Comparison of ENCODE assay signal across 8 mouse cellular contexts in the genomic region with DNA sequence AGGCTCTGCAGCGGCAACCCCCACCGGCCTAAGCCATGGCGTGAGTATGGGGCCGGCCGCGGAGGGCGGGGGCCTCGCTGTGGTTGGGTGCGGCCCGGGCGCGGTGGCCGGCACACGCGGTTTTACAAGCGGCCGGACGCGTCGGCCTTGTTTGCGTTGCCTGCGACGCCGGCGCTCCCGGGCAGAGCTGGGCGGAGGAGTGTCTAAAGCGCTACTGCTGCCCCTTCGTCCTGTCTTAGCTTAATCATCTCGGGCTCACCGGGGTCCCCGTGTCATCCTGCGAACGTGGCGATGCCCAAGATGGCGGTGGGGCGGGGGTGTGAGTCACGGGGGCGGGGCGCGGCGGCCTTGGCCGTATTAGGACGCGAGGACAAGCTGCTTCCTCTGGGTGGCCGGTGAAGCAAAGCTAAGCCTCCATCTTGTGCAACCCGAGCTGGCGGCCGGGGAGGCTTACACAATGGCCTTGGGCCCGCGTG. TPM values are rescaled to one million over a fixed set of nuclear protein-coding genes. Genes with fewer than 3 reads are reported as not detected.
A peak's percentile ranks its signal among the peaks of the same experiment; 100 is the strongest.
DNase-seq lines count a peak whose midpoint lies in the region; ATAC-seq and TF ChIP-seq lines count a peak whose summit lies in the region.

No protein-coding gene starts in this region.

- peak overlapping the region; percentile 98 for H3K27ac ChIP-seq in hindbrain, postnatal 0 days
- H3K27ac ChIP-seq in limb, embryonic 13.5 days = peak overlapping the region; percentile 98
- peak overlapping the region; percentile 100 for H3K27ac ChIP-seq in midbrain, embryonic 14.5 days (replicated peaks; ENCODE audit: low read depth, low read length)

- H3K4me3 ChIP-seq in hindbrain, postnatal 0 days (ENCODE audit: low read length) = peak overlapping the region; percentile 79
- H3K4me3 ChIP-seq in limb, embryonic 13.5 days = peak overlapping the region; percentile 100
- H3K4me3 ChIP-seq in midbrain, embryonic 14.5 days (replicated peaks; ENCODE audit: low read depth, low read length) = peak overlapping the region; percentile 100

- no peaks in the 10 kb centered on the region for H3K9me3 ChIP-seq in hindbrain, postnatal 0 days (ENCODE audit: low read length)
- no peaks in the 10 kb centered on the region for H3K9me3 ChIP-seq in limb, embryonic 13.5 days
- no peaks in the 10 kb centered on the region for H3K9me3 ChIP-seq in midbrain, embryonic 14.5 days (ENCODE audit: control insufficient read depth, low read length)

- H3K4me2 ChIP-seq in hindbrain, postnatal 0 days (ENCODE audit: low read depth, low read length) = peak overlapping the region; percentile 99
- peak overlapping the region; percentile 96 for H3K4me2 ChIP-seq in limb, embryonic 13.5 days (replicated peaks)
- H3K4me2 ChIP-seq in midbrain, embryonic 14.5 days (ENCODE audit: low read length) = peak overlapping the region; percentile 98

- peak; percentile 22; the same call in 1 of the 2 replicates for TF ChIP-seq CTCF in hindbrain, postnatal 0 days (IDR thresholded peaks at IDR 0.05; ENCODE audit: low read depth)

- no peaks in the 10 kb centered on the region for H3K27me3 ChIP-seq in hindbrain, postnatal 0 days (ENCODE audit: insufficient read depth, low read length)
- H3K27me3 ChIP-seq in limb, embryonic 13.5 days = no peaks in the 10 kb centered on the region
- H3K27me3 ChIP-seq in midbrain, embryonic 14.5 days (ENCODE audit: control insufficient read depth, insufficient read depth, low read length) = no peaks in the 10 kb centered on the region

- ATAC-seq in frontal cortex, adult (ENCODE audit: low TSS enrichment) = no peak
- ATAC-seq in common myeloid progenitor, adult 5-6 weeks (replicated peaks; ENCODE audit: low read depth, poor library complexity, severe bottlenecking) = peak; percentile 20
- peak; percentile 61 for ATAC-seq in hindbrain, postnatal 0 days
- peak; percentile 31 for ATAC-seq in limb, embryonic 13.5 days (ENCODE audit: low FRiP score, low read depth)
- peak; percentile 11 for ATAC-seq in midbrain, embryonic 14.5 days (ENCODE audit: low FRiP score, low TSS enrichment)

- H3K36me3 ChIP-seq in hindbrain, postnatal 0 days (ENCODE audit: insufficient read depth, low read length) = peaks cover 34% of the 10 kb centered on the region
- H3K36me3 ChIP-seq in limb, embryonic 13.5 days = peaks cover 59% of the 10 kb centered on the region
- peaks cover 60% of the 10 kb centered on the region for H3K36me3 ChIP-seq in midbrain, embryonic 14.5 days (ENCODE audit: control insufficient read depth, insufficient read depth, low read length)

- H3K4me1 ChIP-seq in hindbrain, postnatal 0 days (ENCODE audit: insufficient read depth, low read length) = peaks cover 18% of the 10 kb centered on the region; the same call in 1 of the 2 replicates
- H3K4me1 ChIP-seq in limb, embryonic 13.5 days = peaks cover 67% of the 10 kb centered on the region
- peaks cover 21% of the 10 kb centered on the region for H3K4me1 ChIP-seq in midbrain, embryonic 14.5 days (ENCODE audit: control insufficient read depth, insufficient read depth, low read length)

- DNase-seq in frontal cortex, postnatal 14 days (ENCODE audit: low spot score in 2 of 2) = peak; percentile 43 to 48
- peak; percentile 88 for DNase-seq in gastrocnemius, postnatal 10 days
- peak; percentile 92 for DNase-seq in hindbrain, postnatal 0 days (ENCODE audit: low spot score)
- DNase-seq in midbrain, embryonic 14.5 days = peak; percentile 84
- peak; percentile 71 for DNase-seq in spleen, adult 12 weeks (ENCODE audit: low spot score)

- peak overlapping the region; percentile 98 for H3K9ac ChIP-seq in hindbrain, postnatal 0 days (replicated peaks; ENCODE audit: low read length)
- H3K9ac ChIP-seq in limb, embryonic 13.5 days = peak overlapping the region; percentile 100
- H3K9ac ChIP-seq in midbrain, embryonic 14.5 days (replicated peaks; ENCODE audit: low read length) = peak overlapping the region; percentile 100

- WGBS in hindbrain, postnatal 0 days = under 1% methylated on average over 47 of the region's 51 CpGs
- under 1% methylated on average over 51 of the region's 51 CpGs for WGBS in limb, embryonic 13.5 days
- under 1% methylated on average over 44 of the region's 51 CpGs for WGBS in midbrain, embryonic 14.5 days

RNA-seq across cellular contexts. Expression of a gene that starts 0.7 kb away (rescaled TPM):
- 363 and 374 TPM in 2 replicates for total RNA-seq in common myeloid progenitor, adult 5-6 weeks (2017)
- 100 to 1,000 TPM in 1 of 2 experiments, 10 to 100 TPM in 1; 94.7 to 131 TPM for total RNA-seq in gastrocnemius, postnatal 10 days (2021)
- 140 and 157 TPM in 2 replicates for total RNA-seq in hindbrain, postnatal 0 days (2014; rRNA removed)
- polyA plus RNA-seq in hindbrain, postnatal 0 days (2015; fragmentation: Nextera tagmentation; extraction: Ambion mirVana) = 104 and 109 TPM in 2 replicates
- polyA plus RNA-seq in limb, embryonic 13.5 days (2015; fragmentation: Nextera tagmentation; extraction: Ambion mirVana) = 124 and 134 TPM in 2 replicates
- 114 and 122 TPM in 2 replicates for polyA plus RNA-seq in midbrain, embryonic 14.5 days (2014; fragmentation: Nextera tagmentation; extraction: Ambion mirVana)

RNA-seq across cellular contexts. Expression of a gene that starts 8.4 kb away (rescaled TPM):
- total RNA-seq in common myeloid progenitor, adult 5-6 weeks (2017) = 19.2 and 24.3 TPM in 2 replicates
- total RNA-seq in gastrocnemius, postnatal 10 days (2021) = 10 to 100 TPM; 16.7 to 18.8 TPM
- total RNA-seq in hindbrain, postnatal 0 days (2014; rRNA removed) = 29.0 and 51.6 TPM in 2 replicates
- 78.4 and 81.3 TPM in 2 replicates for polyA plus RNA-seq in hindbrain, postnatal 0 days (2015; fragmentation: Nextera tagmentation; extraction: Ambion mirVana)
- polyA plus RNA-seq in limb, embryonic 13.5 days (2015; fragmentation: Nextera tagmentation; extraction: Ambion mirVana) = 58.9 and 59.3 TPM in 2 replicates
- polyA plus RNA-seq in midbrain, embryonic 14.5 days (2014; fragmentation: Nextera tagmentation; extraction: Ambion mirVana) = 73.9 and 100 TPM in 2 replicates

RNA-seq across cellular contexts. Expression of a gene that starts 20.0 kb away (rescaled TPM):
- not detected in 2 replicates for total RNA-seq in common myeloid progenitor, adult 5-6 weeks (2017)
- 1 to 10 TPM in 1 of 2 experiments, not detected in 1; 7.5 TPM for total RNA-seq in gastrocnemius, postnatal 10 days (2021)
- not detected in 2 replicates for total RNA-seq in hindbrain, postnatal 0 days (2014; rRNA removed)
- not detected in 2 replicates for polyA plus RNA-seq in hindbrain, postnatal 0 days (2015; fragmentation: Nextera tagmentation; extraction: Ambion mirVana)
- not detected in 2 replicates for polyA plus RNA-seq in limb, embryonic 13.5 days (2015; fragmentation: Nextera tagmentation; extraction: Ambion mirVana)
- 2.1 TPM in 1 of 2 replicates, not detected in the other for polyA plus RNA-seq in midbrain, embryonic 14.5 days (2014; fragmentation: Nextera tagmentation; extraction: Ambion mirVana)

RNA-seq across cellular contexts. Expression of a gene that starts 21.9 kb away (rescaled TPM):
- 20.5 and 25.1 TPM in 2 replicates for total RNA-seq in common myeloid progenitor, adult 5-6 weeks (2017)
- 10 to 100 TPM; 22.8 to 27.2 TPM for total RNA-seq in gastrocnemius, postnatal 10 days (2021)
- total RNA-seq in hindbrain, postnatal 0 days (2014; rRNA removed) = 46.3 and 51.1 TPM in 2 replicates
- polyA plus RNA-seq in hindbrain, postnatal 0 days (2015; fragmentation: Nextera tagmentation; extraction: Ambion mirVana) = 20.3 and 22.0 TPM in 2 replicates
- polyA plus RNA-seq in limb, embryonic 13.5 days (2015; fragmentation: Nextera tagmentation; extraction: Ambion mirVana) = 32.7 and 35.0 TPM in 2 replicates
- polyA plus RNA-seq in midbrain, embryonic 14.5 days (2014; fragmentation: Nextera tagmentation; extraction: Ambion mirVana) = 28.1 and 41.7 TPM in 2 replicates

RNA-seq across cellular contexts. Expression of a gene that starts 31.4 kb away (rescaled TPM):
- not detected in 2 replicates for total RNA-seq in common myeloid progenitor, adult 5-6 weeks (2017)
- total RNA-seq in gastrocnemius, postnatal 10 days (2021) = under 1 TPM; 0.07 to 0.12 TPM
- 10.8 and 14.0 TPM in 2 replicates for total RNA-seq in hindbrain, postnatal 0 days (2014; rRNA removed)
- 0.47 and 0.50 TPM in 2 replicates for polyA plus RNA-seq in hindbrain, postnatal 0 days (2015; fragmentation: Nextera tagmentation; extraction: Ambion mirVana)
- 0.01 and 0.03 TPM in 2 replicates for polyA plus RNA-seq in limb, embryonic 13.5 days (2015; fragmentation: Nextera tagmentation; extraction: Ambion mirVana)
- polyA plus RNA-seq in midbrain, embryonic 14.5 days (2014; fragmentation: Nextera tagmentation; extraction: Ambion mirVana) = 0.75 and 1.5 TPM in 2 replicates
